Mouse (Mus musculus): ENCODE results near the gene Gen1. TPM values are rescaled to one million over a fixed set of nuclear protein-coding genes. Genes with fewer than 3 reads are reported as not detected.

Gen1 gene
- polyA plus RNA-seq (2014; fragmentation: Illumina TruSeq; extraction: RNeasy Lipid Tissue Mini Kit (QIAGEN cat#74804); ENCODE audit: low read depth, low replicate concordance): 2.4 TPM

DNA sequence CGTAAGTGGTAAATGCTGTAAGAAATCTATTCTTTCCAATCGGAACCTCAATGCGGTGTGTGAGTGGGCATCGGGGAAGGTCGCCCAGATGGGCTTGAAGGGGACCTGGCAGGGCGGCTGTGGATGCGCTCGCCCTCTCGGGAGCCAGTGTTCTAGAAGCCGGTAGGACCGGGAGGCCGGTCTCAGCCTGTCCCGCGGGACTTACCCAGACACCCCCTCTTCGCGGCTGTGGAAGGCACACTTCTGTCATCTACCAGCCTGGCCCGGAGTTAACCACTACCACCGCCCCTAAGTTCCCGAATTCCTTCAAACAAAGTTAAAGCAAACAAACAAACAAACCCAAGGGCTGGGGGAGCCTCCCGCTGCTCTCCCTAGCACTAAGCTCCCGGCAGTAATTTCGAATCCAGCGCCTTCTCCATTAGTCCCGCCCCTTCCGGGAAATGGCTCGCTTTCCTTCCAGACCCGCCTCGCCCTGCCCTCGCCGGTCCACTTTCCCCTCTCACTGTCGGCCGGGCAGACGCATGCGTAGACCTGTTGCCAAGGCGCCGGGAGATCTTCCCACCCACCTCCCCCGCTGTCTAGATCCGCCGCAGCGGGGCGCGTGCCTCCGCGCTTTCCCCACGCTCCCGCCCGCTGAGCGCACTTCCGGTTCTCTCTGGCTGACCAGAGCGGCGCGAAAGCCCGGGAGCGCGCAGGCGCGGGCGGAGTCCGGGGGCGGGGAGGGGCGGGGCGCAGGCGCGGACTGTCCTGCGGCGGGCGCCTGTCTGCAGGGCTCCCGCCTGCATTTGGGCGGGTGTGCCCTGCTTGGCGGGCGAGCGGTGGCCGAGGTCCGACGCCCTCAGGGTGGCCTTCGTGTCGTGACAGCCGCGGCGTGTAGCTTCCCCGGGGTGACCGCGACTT lies at the start of gene Gen1, which contains the start of gene Smc6:
TSS of gene Gen1 (minus strand) at position 420 of the 900 bp plus-strand sequence.
TSS of gene Smc6 (plus strand) at position 505 of the 900 bp plus-strand sequence.

DNA sequence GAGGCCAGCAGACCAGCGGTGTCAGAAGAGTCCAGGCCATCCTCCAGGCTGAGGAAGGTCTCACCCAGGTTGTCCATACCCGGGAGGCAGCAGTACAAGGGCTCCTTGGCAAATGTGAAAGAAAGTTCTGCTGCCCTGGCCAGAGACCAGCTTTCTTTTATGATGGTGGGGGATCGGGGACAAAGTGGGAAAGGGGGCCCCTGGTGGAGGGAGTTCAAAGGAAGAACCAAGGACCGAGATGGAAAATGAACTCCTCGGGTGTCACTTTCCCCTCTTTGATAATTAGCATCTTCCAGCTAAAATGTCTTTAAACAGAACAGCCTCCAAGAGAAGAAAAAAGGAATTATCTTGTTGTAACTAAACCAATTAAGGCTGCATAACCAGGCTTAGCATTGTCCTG lies 56.7 kb downstream of the Gen1 start, which contains the start of gene Msgn1:
TSS of gene Msgn1 (minus strand) at position 101 of the 400 bp plus-strand sequence.

Other genes with a start within 250 kb of the Gen1 start
- 2.9 TPM for gene Kcns3, start 114.7 kb downstream of the Gen1 start, polyA plus RNA-seq (2014; fragmentation: Illumina TruSeq; extraction: RNeasy Lipid Tissue Mini Kit (QIAGEN cat#74804); ENCODE audit: low read depth, low replicate concordance)
- gene Msgn1, start 56.8 kb downstream of the Gen1 start, polyA plus RNA-seq (2014; fragmentation: Illumina TruSeq; extraction: RNeasy Lipid Tissue Mini Kit (QIAGEN cat#74804); ENCODE audit: low read depth, low replicate concordance): not detected
- gene Smc6, start 85 bp upstream of the Gen1 start, polyA plus RNA-seq (2014; fragmentation: Illumina TruSeq; extraction: RNeasy Lipid Tissue Mini Kit (QIAGEN cat#74804); ENCODE audit: low read depth, low replicate concordance): 62.9 TPM
- 0.24 TPM for gene Vsnl1, start 170.8 kb upstream of the Gen1 start, polyA plus RNA-seq (2014; fragmentation: Illumina TruSeq; extraction: RNeasy Lipid Tissue Mini Kit (QIAGEN cat#74804); ENCODE audit: low read depth, low replicate concordance)
- gene Rad51ap2, start 190.3 kb upstream of the Gen1 start, polyA plus RNA-seq (2014; fragmentation: Illumina TruSeq; extraction: RNeasy Lipid Tissue Mini Kit (QIAGEN cat#74804); ENCODE audit: low read depth, low replicate concordance): 0.53 TPM